Mouse (Mus musculus): ENCODE data around the gene Mtcl1. TPM values are rescaled to one million over a fixed set of nuclear protein-coding genes. Genes with fewer than 3 reads are reported as not detected.

The Mtcl1 gene
- polyA plus RNA-seq, 1 experiment from 2014 or later = 1.5 TPM

Other genes with a start within 250 kb of the Mtcl1 start
- gene Rab12, start 70.0 kb upstream of the Mtcl1 start, polyA plus RNA-seq (2015; fragmentation: Nextera tagmentation; extraction: Ambion mirVana) = 45.1 and 45.7 TPM in 2 replicates
- gene Themis3, start 144.9 kb upstream of the Mtcl1 start, polyA plus RNA-seq (2015; fragmentation: Nextera tagmentation; extraction: Ambion mirVana) = not detected in 2 replicates